Mouse (Mus musculus) ovary, postnatal 10 days (tissue): ENCODE data around the gene Def6.

Experiments used
- DNase-seq: peaks from one replicate; pipeline ENCODE4 v3.0.0; 2022; ENCODE audit warnings: low spot score

Gene Def6

GRCm38 (mm10) chr17:28277226-28277625, 69.6 kb downstream of the Def6 start:
- DNase-seq, result no peak

- DNase-seq, result no peak
Measured at GRCm38 (mm10) chr17:28277721-28278120, 70.1 kb downstream of the Def6 start.

- no peak for DNase-seq
Measured at GRCm38 (mm10) chr17:28278156-28278555, 70.6 kb downstream of the Def6 start.
